Mouse (Mus musculus): ENCODE measurements around the gene Svs6.
A peak's percentile ranks its signal among the peaks of the same experiment; 100 is the strongest.
"Not testable (repeated sequence)": the region's sequence is repeated elsewhere in the genome, so short reads cannot be mapped to it uniquely, and the experiment has no call there.

The Svs6 gene

DNA sequence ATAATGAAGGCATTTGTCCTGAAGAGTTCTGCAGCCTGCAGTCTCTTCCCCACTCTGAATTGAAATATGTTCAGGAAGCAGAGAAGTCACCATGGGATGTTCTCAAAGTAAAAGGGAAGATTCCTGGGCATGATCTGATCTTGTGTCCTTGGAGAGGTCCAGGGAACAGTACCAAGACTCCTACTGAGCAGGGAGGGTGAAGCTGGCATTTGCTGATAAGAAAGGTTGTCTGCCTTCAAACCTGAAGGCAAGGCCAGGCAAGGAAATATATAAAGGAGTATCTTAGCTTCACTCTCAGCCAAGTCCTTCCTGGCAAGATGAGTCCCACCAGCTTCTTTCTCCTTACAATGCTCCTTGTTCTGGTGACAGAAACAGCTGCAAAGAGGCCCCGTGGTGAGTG, at the start of gene Svs6:
Gene Svs6 (plus strand): TSS at position 301 of the 400 bp plus-strand sequence.
- not testable (repeated sequence) for DNase-seq (ENCODE audit: low read depth, low spot score)

DNA sequence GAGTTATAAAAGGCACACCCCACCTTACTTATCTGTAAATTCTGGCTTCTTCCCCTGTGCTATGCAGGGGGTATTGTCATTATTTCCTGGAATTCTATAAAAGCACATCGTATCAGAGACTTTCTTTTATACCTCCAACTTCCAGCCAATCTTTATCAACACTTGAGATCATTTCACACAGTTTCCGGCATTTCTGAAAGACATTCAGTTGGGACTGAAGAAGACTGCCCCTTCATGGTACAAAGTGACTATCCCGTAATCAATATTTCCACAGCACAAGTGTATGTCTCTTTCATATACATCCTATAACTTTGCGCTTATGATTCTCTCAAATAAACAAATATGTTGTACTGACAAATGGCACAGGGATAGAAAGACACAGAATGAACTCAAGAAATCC, 38.2 kb upstream of the Svs6 start, which contains the start of gene Svs4:
Gene Svs4 (minus strand): TSS at position 101 of the 400 bp plus-strand sequence.
- no peak for DNase-seq (ENCODE audit: low read depth, low spot score)

DNA sequence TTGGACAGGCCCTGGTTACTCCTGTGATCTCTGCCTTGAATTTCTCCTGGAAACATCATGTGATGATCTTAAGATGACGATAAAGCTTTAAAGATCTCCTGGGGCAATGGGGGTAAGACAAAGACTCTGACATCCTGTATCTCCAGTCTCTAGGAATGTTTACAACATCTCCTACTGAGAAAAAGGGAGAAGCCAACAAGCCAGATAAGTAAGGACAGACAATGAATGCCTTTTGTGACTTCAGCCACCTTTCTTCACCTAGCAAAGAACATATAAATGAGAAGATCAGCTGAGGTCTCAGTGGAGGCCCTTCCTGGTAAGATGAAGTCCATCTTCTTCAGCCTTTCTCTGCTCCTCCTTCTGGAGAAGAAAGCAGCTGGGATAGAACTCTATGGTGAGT, 27.6 kb upstream of the Svs6 start, which contains the start of gene Svs3a:
Gene Svs3a (plus strand): TSS at position 301 of the 400 bp plus-strand sequence.
- not testable (repeated sequence) for DNase-seq (ENCODE audit: low read depth, low spot score)

DNA sequence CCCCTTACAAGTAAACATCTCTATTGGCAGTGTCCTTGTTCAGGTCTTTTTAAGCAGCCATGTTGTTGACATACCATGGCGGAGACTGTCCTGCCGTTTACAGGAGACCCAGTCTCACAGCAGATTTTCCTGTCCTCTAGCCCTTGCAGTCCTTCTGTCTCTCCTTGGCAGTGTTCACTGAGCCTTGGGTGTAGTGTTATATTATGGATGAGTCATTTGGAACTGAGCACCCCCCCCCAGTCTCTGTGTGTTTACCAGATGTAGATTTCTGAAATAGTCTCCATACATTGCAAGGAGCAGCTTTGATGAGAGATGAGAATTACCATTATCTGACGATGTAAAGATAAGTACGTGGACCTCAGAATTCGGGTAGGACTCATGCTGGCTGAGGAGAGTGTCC, 4.0 kb upstream of the Svs6 start:
- DNase-seq (ENCODE audit: low read depth, low spot score), result no peak

DNA sequence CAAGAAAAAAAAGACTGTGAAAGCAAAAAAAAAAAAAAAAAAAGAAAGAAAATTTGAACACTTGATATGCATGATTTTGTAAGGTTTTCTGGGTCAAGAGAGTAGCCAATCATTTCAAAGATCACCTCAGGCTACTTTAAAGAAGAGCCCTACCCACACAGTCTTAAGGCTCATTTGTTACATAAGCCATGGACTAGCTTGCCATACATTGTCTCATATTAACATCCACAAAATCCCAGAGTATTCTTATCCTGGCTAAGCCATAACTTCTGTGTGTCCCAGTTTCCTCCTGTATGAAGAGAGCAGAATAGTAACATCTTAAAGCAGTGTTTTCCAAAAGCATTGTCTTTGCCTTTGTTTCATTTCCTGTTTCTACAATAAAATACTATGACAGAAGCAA, 1.1 kb upstream of the Svs6 start:
- DNase-seq (ENCODE audit: low read depth, low spot score), result not testable (repeated sequence)

DNA sequence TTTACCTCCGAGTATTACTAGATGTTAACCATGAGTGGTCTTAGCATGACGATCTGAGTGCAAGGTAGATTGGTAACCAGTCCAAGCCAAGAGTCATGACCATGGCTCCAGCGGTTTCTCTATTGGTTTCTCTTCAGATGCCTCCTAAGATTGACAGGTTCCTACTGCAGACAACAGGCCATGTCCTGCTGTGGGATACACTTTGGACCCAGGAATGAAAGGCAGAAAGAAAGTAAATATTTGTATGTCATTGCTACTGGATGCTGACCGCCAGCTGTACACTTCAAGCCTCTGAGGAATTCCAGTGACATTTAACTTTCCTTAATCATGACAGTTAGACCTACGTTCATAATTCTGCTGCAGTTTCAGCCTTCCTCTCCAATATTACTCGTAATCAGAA, 4.4 kb downstream of the Svs6 start:
- no peak for DNase-seq (ENCODE audit: low read depth, low spot score)

DNA sequence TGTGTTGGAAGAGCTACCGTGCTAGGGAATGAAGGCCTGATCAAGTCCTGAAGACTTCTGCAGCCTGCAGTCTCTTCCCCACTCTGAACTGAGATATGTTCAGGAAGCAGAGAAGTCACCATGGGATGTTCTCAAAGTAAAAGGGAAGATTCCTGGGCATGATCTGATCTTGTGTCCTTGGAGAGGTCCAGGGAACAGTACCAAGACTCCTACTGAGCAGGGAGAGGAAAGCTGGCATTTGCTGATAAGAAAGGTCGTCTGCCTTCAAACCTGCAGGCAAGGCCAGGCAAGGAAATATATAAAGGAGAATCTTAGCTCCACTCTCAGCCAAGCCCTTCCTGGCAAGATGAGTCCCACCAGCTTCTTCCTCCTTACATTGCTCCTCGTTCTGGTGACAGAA, 15.9 kb downstream of the Svs6 start, which contains the start of gene Svs5:
Gene Svs5 (plus strand): TSS at position 301 of the 400 bp plus-strand sequence.
- not testable (repeated sequence) for DNase-seq (ENCODE audit: low read depth, low spot score)

DNA sequence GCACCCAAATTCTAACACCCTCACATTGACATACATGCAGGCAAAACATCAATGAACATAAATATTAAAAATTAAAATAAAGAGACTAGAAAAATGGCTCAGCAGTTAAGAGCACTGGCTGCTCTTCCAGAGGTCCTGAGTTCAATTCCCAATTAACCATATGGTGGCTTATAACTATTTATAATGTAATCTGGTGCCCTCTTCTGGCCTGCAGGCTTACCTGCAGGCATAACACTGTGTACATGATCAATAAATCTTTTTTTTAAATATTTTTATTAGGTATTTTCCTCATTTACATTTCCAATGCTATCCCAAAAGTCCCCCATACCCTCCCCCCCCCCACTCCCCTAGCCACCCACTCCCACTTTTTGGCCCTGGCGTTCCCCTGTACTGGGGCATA, 27.2 kb downstream of the Svs6 start:
- not testable (repeated sequence) for DNase-seq (ENCODE audit: low read depth, low spot score)

DNA sequence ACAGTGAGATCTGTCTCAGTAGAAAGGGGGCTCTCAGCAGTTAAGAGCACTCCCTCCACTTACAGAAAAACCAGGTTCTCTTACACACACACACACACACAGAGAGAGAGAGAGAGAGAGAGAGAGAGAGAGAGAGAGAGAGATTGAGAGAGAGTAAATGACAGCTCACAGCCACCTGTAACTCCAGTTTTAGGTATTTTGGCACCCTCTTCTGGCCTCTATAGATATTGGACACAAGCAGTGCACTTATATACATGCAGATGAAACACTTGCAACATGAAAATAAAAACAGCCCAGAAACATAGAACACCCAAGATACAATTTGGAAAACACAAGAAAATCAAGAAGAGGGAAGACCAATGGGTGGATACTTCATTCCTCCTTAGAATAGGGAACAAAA, 31.1 kb downstream of the Svs6 start:
- DNase-seq (ENCODE audit: low read depth, low spot score), result not testable (repeated sequence)

DNA sequence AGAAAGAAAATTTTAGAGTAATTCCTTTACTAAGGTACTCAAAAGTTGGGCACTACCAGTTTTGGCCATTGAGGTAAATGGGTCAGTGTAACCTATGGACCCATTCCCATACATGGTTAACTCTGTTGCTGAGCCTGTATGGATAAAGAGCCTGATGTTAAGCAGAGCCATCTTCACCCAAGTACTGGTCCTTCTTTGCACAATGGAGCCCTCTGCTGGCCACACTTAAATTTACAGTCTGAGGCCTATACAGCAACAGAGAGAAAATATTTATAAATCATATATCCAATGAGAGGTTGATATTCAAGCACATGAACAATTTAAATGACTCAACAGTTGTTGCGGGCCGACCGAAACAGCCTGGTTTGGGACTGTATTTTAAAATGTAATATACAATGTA, 32.4 kb downstream of the Svs6 start:
- peak; percentile 66 for DNase-seq (ENCODE audit: low read depth, low spot score)

DNA sequence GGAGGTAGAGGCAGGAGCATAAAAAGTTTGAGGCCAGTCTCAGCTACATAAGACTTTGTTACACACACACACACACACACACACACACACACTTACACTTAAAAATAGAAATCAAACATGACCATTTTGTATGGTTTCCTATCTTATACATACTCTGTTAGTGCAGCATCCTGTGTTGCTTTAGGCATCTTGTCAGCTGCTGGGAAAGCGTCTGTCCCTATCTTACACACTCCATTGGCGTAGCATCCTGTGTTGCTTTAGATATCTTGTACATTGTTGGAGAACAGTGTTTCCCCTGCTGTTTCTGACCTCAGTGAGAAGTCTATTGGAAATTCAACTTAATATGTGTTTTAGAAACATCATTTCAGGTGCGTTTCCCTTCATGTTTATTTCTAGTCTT, 36.1 kb downstream of the Svs6 start:
- DNase-seq (ENCODE audit: low read depth, low spot score), result no peak

DNA sequence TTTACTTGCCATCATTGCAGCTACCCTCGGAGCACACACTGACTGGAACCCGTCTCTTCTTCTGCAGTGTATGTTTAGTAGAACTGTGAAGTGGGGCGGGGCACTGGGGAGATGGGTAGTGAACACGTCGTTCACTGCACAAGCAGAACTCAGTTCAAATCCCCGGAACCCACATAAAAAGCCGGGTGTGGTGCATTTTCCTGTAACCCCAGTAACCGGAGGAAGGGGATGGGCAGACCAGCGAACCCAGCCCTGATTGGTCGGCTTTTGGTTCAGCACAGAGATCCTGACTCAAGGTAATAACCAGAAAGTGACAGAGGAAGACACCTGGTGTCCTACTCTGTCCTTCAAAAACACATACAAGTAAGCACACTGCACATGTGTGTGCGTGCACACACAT, 36.8 kb downstream of the Svs6 start:
- DNase-seq (ENCODE audit: low read depth, low spot score), result no peak

DNA sequence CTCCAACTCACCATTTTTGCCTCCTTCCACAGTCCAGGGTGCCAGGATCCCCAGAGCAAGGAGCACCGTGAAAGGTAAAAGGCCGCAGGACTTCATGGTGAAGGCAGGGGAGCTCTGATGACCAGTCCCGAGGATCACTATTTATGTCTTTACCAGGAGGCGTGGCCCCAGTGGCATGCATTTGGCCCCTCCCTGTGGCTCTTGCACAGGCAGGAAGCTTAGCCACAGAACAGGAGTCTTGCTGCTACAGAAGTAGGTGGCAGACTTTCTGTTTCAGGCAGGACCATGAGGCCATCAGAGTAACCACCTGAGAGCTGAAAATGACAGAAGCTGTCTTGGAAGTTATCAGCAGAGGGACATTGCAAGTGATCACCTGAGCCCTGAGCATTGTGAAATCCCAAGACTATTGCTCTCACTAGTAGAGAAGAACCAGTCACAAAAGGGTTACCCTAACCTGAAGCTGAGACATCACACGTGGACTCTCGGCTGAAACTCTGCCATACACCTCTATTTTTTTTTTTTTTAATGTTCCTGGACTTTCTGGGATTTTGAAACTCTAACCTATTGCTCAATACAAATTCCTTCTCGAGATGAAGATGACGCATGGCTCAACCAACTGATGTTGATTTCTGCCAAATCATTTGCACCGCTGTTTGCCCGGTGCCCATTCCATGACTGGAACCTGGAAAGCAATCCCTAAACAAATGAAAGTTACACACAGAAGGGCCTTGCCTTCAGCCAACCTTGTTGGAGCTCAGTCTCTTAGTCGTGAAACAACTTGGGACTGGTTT, 39.8 kb downstream of the Svs6 start:
- DNase-seq (ENCODE audit: low read depth, low spot score), result no peak

DNA sequence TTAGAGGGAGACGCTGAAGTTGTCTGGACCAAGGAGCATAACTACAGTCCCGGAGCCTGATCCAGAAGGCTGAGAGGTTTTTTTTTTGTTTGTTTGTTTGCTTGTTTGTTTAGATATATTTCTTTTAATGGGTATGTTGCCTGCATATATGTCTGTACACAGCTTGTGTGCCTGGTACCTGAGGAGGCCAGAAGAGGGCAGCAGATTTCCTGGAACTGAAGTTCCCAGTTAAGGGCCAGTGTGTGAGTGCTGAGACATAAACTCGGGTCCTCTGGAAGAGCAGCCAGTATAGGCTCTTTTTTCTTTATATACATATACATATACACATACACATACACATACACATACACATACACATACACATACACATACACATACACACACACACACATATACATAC, 41.8 kb downstream of the Svs6 start:
- no peak for DNase-seq (ENCODE audit: low read depth, low spot score)

DNA sequence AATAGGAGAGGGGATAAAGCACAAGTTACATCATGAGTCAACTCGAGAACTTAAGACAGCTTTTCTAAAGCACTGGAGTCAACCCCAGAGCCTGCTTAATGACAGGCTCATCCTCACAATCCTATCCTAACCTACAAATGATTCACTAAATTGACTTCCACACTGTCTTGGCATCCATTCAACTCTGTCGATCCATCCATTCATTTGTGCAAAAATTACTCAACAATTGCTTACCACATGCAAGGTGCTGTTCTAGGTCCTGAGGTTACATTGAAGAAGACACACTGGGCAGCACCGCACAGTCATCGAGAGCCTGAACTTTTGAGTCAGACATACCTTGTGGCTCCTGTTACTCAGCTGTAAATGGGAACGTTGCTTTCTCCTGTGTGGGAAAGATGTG, 42.5 kb downstream of the Svs6 start:
- DNase-seq (ENCODE audit: low read depth, low spot score), result no peak

DNA sequence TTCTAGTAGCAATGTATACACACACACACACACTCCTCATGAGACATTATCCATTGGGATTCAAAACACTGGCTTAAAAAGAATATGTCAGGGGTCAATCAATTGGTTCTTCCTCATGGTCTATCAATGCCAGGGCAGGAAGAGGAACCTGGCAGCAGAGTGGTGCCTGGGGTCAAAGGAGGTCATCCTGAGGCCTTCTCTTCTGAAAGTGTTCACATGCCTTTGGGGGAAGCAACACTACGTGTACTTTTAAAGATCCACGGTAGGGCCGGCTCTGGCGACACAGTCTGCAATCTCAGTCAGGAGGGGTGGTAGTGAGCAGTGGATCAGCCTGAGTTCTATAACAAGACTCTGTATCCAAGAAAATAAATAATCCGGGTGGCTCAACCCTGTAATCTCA, 43.1 kb downstream of the Svs6 start:
- DNase-seq (ENCODE audit: low read depth, low spot score), result no peak

DNA sequence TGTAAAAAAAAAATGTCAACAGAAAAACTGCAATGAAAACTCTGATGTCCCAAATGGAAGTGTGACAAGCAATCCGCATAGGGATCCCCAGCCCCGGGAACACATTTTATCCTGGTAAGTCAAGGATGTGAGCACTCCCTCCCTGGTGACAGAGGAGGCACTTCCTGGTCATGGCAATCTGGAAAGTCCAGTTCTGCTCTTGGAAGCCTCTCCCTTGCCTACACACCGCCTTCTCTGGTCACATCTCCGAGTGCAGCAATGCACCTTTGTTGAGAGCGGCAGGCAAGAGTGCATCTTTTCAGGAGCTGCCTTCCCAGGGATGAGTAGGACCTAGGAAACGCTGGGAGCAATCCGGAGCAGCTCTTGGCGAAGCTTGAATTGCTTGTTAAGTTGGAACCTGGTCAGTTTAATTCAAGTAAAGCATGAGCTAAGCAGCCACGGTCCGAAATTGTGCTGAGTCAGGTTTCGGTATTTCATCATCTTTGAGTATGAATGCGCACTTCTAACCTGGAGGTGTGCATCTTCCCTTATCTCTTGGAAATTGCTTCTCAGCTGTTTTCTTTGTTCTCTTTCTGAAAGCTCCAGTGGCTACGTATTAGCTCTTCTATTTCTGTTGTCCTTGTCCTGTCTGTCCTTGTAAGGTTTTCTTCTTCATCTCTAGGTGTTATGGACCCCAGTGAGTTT, 44.6 kb downstream of the Svs6 start:
- no peak for DNase-seq (ENCODE audit: low read depth, low spot score)

DNA sequence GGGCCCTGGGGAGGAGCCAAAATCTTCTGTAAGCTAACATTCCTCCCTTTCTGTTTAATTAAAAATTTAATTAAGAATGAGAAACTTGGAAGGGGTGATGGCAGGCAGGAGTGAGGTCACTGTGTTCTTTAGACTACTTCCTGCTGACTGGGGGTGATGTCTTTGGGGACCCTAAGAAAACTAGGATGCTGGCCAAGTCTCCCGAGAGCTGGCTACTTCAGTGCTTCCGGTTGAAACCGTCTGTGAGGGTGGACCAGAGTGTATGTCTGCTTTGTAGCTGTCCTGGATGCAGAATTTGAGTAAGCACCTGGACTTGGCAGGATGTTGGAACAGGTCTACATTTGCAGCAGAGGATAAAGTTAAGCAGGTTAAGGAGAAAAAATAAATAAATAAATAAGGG, 50.4 kb downstream of the Svs6 start:
- DNase-seq (ENCODE audit: low read depth, low spot score), result no peak

Data from ZHBTc4 (cell line).